Mouse (Mus musculus) CH12F3 (cell line): Measurements from ENCODE around the gene Gfi1.

ENCODE experiments used
- in situ Hi-C: fragments of 300-500 bp; cut with MboI; formaldehyde crosslinking; loops from 2 replicates; pipeline ENCODE4 v1.14.3; 2020; ENCODE audit warnings: low sequenced_read_pairs

Gfi1 gene

GRCm38 (mm10) chr5:107722661-107723532 is 2.9 kb downstream of the Gfi1 start:
- in situ Hi-C loops, result no loop called here

DNA sequence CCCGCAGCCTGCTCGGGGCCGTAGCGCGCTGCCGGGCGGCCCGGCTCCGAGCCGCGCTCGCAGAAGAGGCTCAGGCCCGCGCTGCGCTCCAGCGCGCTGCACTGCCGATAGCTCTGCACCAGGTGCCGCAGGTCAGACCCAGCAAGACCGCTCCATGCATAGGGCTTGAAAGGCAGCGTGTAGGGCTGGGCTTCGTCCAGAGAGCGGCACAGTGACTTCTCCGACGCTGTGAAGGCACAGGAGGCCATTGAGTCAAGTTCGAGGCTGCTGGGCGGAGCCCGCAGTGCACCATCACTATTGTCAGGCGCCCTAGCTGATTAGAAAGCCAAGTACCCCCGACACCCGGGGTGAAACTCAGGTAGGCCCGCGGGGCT is 4.2 kb downstream of the Gfi1 start:
- in situ Hi-C loops, result no loop called here

DNA sequence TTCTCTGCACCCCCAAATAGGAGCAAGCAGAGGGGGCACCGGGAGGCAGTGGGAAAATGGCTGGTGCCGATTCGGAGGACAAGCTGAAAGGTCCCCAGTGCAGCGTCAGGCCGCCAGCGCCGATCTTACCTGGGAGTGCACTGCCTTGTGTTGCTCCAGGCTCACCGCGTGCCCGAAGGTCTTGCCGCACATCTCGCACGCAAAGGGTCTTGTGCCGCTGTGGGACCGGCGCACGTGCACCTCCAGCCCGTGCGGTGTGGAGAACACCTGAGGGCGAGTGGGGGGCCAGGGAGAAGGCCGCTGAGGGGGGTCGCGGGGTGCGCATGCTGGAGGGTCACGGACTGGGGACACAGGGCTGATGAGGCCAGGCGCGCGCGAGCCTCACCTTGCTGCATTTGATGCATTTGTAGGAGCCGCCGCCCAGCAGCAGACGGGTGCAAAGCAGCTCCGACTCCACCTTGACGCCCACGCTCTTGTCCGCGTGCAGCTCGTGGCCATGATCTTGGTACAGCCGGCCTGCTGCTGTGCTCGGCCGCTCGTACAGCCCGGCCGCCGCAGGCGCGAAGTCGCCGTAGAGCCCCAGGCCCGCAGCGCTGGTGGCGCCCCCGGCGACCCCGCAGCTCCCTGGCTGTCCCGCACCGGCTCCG is 4.7 kb downstream of the Gfi1 start:
- in situ Hi-C loops, result no loop called here

- in situ Hi-C loops, result no loop called here
These were observed 5.3 kb downstream of the Gfi1 start for GRCm38 (mm10) chr5:107720511-107720910.

- in situ Hi-C loops, result no loop called here
These were observed 6.0 kb downstream of the Gfi1 start for GRCm38 (mm10) chr5:107719786-107720185.

DNA sequence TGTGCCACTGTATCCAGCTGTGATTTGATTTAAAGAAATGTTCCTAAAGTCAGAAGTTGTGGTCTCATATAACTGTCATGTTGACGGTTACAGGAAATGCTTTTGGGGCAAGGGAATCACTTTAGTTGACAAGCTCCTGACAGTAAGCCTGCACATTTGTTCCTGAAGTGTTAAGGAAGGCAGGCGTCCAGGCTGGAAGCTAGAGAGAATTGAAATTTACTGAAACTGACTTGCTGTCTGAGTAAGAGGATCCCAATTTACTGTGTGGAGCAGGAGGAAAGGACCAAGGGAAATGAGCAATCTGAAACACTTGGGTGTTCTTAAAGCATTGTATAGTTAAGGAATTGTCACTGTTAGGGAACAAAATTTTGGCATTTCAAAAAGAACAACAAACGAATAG is 6.6 kb downstream of the Gfi1 start:
- in situ Hi-C loops, result no loop called here

- in situ Hi-C loops, result no loop called here
These were observed 7.9 kb downstream of the Gfi1 start for GRCm38 (mm10) chr5:107717871-107718361.

GRCm38 (mm10) chr5:107711689-107712088 is 14.1 kb downstream of the Gfi1 start:
- in situ Hi-C loops, result no loop called here

GRCm38 (mm10) chr5:107708124-107708797 is 17.6 kb downstream of the Gfi1 start:
- in situ Hi-C loops, result no loop called here

DNA sequence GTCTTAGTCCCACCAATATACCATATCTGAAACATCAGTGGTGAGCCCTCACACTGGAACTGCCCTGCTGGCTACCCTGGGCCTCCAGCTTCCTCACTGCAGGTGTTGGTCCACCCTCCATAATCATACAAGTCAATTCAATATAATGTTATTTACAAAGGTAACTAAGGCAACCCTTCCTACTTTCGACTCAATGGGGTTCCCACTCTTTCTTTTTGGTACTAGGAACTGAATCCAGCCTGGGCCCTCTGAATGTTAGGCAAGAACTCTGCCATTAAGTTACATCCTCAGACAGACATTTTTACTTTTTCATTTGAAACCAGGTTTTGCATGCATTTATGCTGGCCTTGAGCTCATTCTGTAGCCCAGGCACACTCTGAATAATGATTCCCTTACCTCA is 19.6 kb downstream of the Gfi1 start:
- in situ Hi-C loops, result no loop called here

DNA sequence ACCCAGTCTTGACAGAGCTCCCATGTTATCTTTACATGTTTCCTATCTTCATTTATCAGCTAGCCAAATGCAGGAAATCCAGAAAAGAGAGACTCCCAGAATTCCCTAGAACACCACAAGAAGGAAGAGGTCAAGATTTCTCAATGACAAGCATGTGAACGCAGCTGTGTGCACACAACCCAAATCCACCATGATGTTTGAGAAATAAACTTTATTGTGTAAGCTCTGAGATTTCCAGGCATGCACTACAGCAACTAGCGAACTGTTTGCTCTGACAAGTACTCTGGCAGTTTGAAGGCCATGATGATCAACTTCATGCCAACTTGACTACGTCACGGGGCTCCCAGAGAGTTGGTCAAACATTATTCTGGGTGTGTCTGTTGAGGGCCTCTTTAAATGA is 20.1 kb downstream of the Gfi1 start:
- in situ Hi-C loops, result no loop called here

DNA sequence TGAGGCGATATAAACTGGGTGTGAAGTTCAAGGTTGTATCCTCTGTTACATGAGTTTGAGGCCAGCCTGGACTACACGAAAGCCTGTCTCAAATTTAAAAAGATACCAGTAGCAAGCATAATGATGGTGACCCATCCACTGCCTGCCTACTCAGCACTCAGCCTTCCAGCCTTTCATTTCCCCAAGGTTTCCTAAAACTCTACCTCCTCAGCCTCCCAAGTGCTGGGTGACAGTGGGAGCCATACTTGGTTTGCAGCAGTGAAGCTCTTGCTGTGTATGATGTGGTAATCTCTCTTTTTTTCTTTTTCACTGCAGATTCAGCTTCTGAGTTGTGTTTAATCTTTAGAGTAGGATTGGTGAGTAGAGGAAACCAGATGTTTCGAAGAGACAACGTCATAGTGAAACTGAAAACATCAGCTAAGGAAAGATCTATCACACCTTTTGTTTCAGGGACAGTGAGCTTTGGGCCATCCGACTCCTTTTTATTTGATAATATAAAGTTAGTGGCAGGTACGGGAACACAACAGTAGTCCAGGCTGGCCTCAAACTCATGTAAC is 22.6 kb downstream of the Gfi1 start:
- in situ Hi-C loops, result no loop called here

DNA sequence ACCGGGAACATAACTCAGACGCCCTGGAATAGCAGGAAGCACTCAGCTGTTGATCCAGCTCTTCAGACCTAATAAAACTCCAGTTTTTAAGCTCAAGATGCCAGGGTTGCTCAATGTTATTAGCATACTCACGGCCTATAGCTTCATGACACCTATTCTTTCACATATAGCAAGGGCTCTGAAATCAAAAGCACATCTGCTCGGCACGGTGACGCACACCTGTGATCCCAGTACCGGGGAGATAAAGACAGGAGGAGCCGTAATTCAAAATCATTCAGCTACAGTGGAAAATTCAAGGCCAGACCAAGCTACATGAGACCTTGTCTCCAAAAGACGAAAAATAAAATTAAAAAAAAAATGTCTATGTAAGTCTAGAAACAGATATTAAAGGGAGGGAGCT is 24.2 kb downstream of the Gfi1 start:
- in situ Hi-C loops, result no loop called here

DNA sequence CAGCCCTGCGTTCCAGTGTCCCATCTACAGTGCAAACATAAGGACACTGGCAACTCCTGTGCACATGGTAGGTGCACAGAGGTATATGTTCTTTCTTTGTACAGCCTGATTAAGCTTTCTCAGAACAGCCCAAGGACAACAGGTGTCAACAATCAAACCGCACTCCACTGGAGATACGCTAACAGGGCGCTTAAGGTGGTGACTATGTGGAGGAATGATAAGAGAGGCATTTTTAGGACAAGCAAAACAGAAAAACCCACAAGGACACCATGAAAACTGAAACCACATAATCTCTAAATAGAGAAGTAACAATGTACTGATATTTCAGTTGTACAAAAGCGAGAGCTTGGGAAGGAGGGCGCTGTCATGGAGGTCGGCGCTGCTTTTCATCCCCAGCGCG is 25.0 kb downstream of the Gfi1 start:
- in situ Hi-C loops, result no loop called here

DNA sequence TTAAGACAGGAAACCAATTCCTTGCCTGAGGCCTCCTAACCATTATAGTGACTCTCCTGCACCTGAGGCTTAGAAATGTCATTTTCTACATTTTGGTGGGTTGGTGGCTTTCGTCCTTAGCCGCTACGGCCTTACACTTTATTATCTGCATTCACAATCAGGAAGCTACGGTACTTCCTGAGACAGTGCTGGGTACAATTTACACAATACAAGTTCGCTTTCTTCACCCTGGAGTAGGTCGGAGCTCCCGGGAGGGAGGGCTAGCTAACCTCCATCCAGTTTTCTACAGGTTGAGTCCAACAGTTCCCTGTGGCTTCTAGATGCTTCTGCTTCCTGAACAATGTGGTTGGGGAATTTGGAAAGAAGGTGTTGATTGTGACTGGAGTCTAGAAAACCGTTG is 26.9 kb downstream of the Gfi1 start:
- in situ Hi-C loops, result no loop called here

- in situ Hi-C loops, result no loop called here
These were observed 30.8 kb downstream of the Gfi1 start for GRCm38 (mm10) chr5:107695019-107695418.

DNA sequence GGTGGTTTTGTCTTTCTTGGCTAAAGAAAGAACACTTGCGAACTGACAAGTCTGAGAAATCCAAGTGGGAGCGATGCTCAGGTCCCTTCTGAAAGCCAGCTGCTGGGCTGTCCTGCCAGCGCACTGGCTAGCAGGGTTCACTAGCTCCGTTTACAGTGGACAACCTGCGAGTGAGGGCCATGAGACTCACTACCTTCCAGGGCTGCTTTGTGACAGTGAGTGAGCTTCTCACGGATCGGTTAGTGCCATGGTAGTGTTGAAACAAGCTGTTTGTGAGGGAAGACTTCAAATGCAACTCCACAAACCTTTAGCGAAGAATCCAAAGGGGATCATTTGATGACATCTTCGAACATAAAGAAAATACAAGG is 37.4 kb downstream of the Gfi1 start:
- in situ Hi-C loops, result no loop called here

DNA sequence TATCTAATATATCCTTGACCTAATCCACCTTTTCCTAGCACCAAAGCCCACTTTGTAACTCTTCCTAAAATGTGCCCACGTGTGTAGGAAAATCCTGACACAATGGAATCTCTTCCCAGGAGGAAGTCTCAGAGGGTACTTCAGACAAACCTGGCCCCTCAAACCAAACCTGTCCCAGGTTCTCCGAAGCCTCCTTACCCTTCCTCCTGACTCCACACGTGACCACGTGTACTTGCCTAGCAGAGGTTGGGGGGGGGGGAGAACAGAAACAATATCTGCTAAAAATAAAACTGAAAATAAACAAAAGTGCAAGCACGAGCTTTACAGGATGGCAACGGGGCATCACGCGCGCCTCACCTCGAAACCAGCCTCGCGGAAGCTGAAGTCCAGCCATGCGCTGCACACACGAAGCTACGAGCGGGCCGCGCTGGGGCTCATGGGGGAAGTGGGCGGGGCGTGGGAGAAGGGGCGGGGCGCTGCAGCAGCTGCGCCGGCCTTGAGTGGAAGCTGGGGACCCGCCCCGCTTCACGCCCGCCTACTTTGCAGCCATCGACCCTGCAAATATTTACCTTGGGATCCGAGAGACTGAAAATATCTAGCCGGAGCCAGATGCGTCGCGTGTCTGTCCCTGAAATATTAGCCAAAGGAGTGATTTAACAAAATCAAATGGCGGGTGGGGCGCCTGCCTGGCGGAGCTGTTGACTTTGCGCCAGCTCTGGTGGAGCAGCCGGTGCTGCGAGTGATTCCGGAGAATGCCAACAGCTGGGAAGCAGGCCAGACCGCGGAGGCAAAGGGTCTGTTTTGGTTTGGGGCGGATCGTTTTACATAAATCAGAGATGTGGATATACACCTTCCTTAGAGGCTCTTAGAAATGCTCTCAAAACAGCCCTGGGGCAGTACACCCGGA is 38.0 kb downstream of the Gfi1 start:
- in situ Hi-C loops, result no loop called here

DNA sequence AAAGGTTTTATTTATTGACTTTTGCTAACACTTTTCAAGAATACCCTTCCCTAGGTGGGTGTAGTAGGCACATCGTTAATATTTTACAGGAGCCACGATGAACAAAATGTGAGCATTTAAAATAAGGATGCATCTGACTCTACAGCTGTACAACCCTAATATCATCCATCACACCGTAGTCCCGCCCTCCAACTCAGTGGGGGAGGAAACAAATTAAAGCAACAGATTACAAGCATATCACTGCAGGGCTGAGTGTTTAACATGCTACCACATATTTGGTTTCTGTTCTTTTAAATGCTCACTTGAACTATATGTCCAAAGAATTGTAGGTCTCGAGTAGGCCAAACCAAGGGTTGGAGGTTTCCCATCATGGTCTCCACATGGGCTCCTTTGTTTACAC is 38.7 kb downstream of the Gfi1 start:
- in situ Hi-C loops, result no loop called here

DNA sequence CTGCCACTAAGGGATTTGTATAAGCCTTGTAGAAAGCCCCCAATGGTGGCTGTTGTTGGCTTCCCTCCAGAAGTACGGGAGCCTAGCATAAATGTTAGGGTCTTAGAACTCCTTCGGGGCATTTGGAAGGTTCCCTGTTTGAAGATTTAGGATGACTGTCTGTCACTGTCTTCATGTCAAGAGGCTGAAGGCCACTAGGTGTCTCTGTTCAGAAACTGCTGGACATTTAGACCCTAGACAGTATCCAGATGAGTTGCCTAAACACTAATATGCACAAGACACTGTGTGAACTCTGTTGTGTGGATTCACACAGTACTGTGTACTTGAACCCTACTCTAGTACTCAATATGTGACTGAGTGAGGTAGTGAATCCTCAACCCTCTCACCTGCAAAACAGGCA is 41.5 kb downstream of the Gfi1 start:
- in situ Hi-C loops, result no loop called here

GRCm38 (mm10) chr5:107681300-107681699 is 44.5 kb downstream of the Gfi1 start:
- in situ Hi-C loops, result no loop called here
